Mouse (Mus musculus) bone marrow macrophage, adult 2 months (primary cell): Measurements from ENCODE around the gene Sipa1. TPM values are rescaled to one million over a fixed set of nuclear protein-coding genes. Genes with fewer than 3 reads are reported as not detected.

ENCODE experiments used
- H3K27ac ChIP-seq: 2 replicates; pipeline ENCODE4 v1.5.1; 2012; ENCODE audit warnings: low read depth, low read length; ENCODE audit not compliant: insufficient read depth
- H3K4me1 ChIP-seq: 2 replicates; pipeline ENCODE4 v1.6.1; 2012; ENCODE audit warnings: low read length; ENCODE audit not compliant: control insufficient read depth, insufficient read depth
- H3K4me3 ChIP-seq: 2 replicates; pipeline ENCODE4 v1.5.1; 2012; ENCODE audit warnings: mild to moderate bottlenecking, low read length, moderate library complexity; ENCODE audit not compliant: insufficient read depth
- CTCF ChIP-seq: IDR thresholded peaks from 2 replicates; pipeline ENCODE4 v1.5.1; 2012; ENCODE audit warnings: low read depth, mild to moderate bottlenecking, low read length, moderate library complexity
- POLR2A ChIP-seq: IDR thresholded peaks from 2 replicates; pipeline ENCODE4 v1.6.1; 2012; ENCODE audit warnings: mild to moderate bottlenecking, low read depth, low read length, borderline replicate concordance
- polyA plus RNA-seq: library from polyadenylated mRNA; stranded (reverse); fragments of >200 nt; gene quantifications from 2 replicates; pipeline ENCODE4 v1.2.4, GENCODE M21; 2012; ENCODE audit not compliant: missing spikeins, insufficient read depth, insufficient read length

Gene Sipa1
- polyA plus RNA-seq, 1 experiment: 117 TPM

GRCm38 (mm10) chr19:5686437-5686836 lies 22.9 kb upstream of the Sipa1 start:
- peaks cover 5% of the 10 kb centered on the region for H3K4me1 ChIP-seq
- H3K4me3 ChIP-seq: no peak overlapping the region
- TF ChIP-seq POLR2A (no peak), CTCF (no peak)
- H3K27ac ChIP-seq: no peak overlapping the region

GRCm38 (mm10) chr19:5685861-5686260 lies 22.4 kb upstream of the Sipa1 start:
- H3K4me3 ChIP-seq: no peak overlapping the region
- no peak overlapping the region for H3K27ac ChIP-seq
- H3K4me1 ChIP-seq: peaks cover 5% of the 10 kb centered on the region
- TF ChIP-seq POLR2A (no peak), CTCF (no peak)

- Histone ChIP-seq H3K27ac (no peak overlapping the region), H3K4me1 (peaks cover 5% of the 10 kb centered on the region), H3K4me3 (no peak overlapping the region)
- TF ChIP-seq POLR2A (no peak), CTCF (no peak)
Measured at GRCm38 (mm10) chr19:5685431-5685830, 21.9 kb upstream of the Sipa1 start.

GRCm38 (mm10) chr19:5684985-5685384 lies 21.5 kb upstream of the Sipa1 start:
- Histone ChIP-seq H3K4me1 (peaks cover 5% of the 10 kb centered on the region), H3K4me3 (no peak overlapping the region), H3K27ac (no peak overlapping the region)
- TF ChIP-seq POLR2A: no peak

- H3K27ac ChIP-seq: no peak overlapping the region
- no peak for TF ChIP-seq CTCF
- TF ChIP-seq POLR2A: no peak
- no peak overlapping the region for H3K4me3 ChIP-seq
- peaks cover 5% of the 10 kb centered on the region for H3K4me1 ChIP-seq
Measured at GRCm38 (mm10) chr19:5684236-5684635, 20.7 kb upstream of the Sipa1 start.

- no peak for TF ChIP-seq CTCF
- no peak for TF ChIP-seq POLR2A
- no peaks in the 10 kb centered on the region for H3K4me1 ChIP-seq
- no peak overlapping the region for H3K4me3 ChIP-seq
- H3K27ac ChIP-seq: no peak overlapping the region
Measured at GRCm38 (mm10) chr19:5680432-5680831, 16.9 kb upstream of the Sipa1 start.

GRCm38 (mm10) chr19:5668372-5668771 lies 4.9 kb upstream of the Sipa1 start:
- H3K4me3 ChIP-seq: no peak overlapping the region
- H3K4me1 ChIP-seq: peaks cover 7% of the 10 kb centered on the region
- TF ChIP-seq CTCF (no peak), POLR2A (no peak)
- no peak overlapping the region for H3K27ac ChIP-seq

- H3K27ac ChIP-seq: no peak overlapping the region
- no peak overlapping the region for H3K4me3 ChIP-seq
- peaks cover 18% of the 10 kb centered on the region for H3K4me1 ChIP-seq
- TF ChIP-seq POLR2A (no peak), CTCF (no peak)
Measured at GRCm38 (mm10) chr19:5666386-5666785, 2.9 kb upstream of the Sipa1 start.

GRCm38 (mm10) chr19:5665465-5665864 lies 2.0 kb upstream of the Sipa1 start:
- H3K27ac ChIP-seq: no peak overlapping the region

GRCm38 (mm10) chr19:5664669-5665257 lies 1.3 kb upstream of the Sipa1 start:
- TF ChIP-seq POLR2A (no peak), CTCF (no peak)
- no peak overlapping the region for H3K27ac ChIP-seq
- H3K4me3 ChIP-seq: no peak overlapping the region
- peaks cover 25% of the 10 kb centered on the region for H3K4me1 ChIP-seq

More at GRCm38 (mm10) chr19:5665465-5665864, 2.0 kb upstream of the Sipa1 start:
- H3K4me3 ChIP-seq: no peak overlapping the region
- TF ChIP-seq POLR2A (no peak), CTCF (no peak)
- H3K4me1 ChIP-seq: peaks cover 18% of the 10 kb centered on the region

- Histone ChIP-seq H3K4me1 (peaks cover 25% of the 10 kb centered on the region), H3K27ac (peak overlapping the region; percentile 87), H3K4me3 (peak overlapping the region; percentile 66)
- no peak for TF ChIP-seq CTCF
- no peak for TF ChIP-seq POLR2A
Measured at GRCm38 (mm10) chr19:5662310-5662709, 1.2 kb downstream of the Sipa1 start.
